Mouse (Mus musculus) cerebellum, adult 8-10 months (tissue): ENCODE measurements at regions not wholly inside any gene's neighbourhood (a gene's known extent, or its start where the extent isn't known, plus 50 kb on each side); places are given as distances from the start of the nearest gene placed in this dataset.
A peak's percentile ranks its signal among the peaks of the same experiment; 100 is the strongest.
"Not testable (repeated sequence)": the region's sequence is repeated elsewhere in the genome, so short reads cannot be mapped to it uniquely, and the experiment has no call there.

Source experiments
- DNase-seq: peaks from one replicate; pipeline ENCODE4 v3.0.0; 2022

GRCm38 (mm10) chr14:58317640-58318039 is 247.3 kb downstream of the Fgf9 start:
- DNase-seq, result no peak

- DNase-seq, result no peak
Measured at GRCm38 (mm10) chr14:58317231-58317630, 246.9 kb downstream of the Fgf9 start.

GRCm38 (mm10) chr14:58307695-58308094 is 237.3 kb downstream of the Fgf9 start:
- DNase-seq, result no peak

DNA sequence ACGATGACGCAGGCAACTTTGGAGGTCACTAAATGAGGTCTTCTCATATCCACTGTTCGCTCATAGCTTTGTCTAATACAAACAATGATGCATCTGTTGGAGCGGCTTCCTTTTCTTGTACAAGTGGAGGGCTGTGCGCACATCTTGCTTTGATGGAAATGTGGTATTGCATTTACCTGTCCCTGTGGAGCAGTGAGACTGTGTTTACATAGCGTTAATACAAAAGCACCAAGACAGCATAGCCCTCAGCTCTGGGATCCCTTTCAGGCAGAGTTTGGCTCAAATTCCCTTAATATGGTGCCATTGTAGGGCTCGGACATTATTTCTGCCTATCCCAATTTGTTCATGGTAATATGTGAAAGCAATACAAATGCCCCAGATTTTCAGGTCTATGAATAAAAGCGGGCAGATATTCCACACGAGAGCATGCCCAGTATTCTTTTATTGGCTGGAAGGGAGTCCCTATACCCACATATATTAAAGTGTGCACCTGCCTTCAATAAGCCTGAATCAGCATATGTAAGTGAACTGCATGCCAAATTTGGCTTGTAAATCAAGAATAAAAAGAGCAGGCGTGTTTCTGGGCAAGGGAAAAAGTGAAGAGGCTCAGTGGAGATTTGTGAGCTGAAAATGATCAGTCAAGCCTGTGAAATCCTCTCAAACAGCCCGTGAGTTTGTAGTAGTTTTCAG is 236.6 kb downstream of the Fgf9 start:
- no peak for DNase-seq

DNA sequence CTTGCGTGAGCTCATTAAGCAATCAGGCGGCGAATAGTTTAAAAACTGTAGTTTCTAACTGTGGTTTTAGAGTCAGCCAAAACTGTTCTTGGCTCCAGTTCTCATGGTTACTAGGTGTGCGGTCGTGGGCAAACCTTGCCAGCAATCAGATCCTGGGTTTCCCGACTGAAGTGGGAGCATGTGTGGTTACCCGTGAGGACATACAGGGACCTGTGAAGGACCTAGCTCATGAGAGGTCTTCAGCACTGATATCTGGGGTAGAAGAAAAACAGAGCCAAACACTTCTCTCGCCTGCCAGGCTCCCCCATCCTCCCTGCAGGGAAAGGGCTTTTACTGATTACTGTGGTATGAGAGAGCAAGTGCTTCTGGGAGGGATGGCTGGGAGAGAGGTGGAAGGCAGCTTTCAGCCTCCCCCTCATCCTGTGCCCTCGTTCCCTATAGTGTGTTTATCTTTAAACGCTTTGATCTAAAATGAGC is 230.1 kb downstream of the Fgf9 start:
- no peak for DNase-seq

DNA sequence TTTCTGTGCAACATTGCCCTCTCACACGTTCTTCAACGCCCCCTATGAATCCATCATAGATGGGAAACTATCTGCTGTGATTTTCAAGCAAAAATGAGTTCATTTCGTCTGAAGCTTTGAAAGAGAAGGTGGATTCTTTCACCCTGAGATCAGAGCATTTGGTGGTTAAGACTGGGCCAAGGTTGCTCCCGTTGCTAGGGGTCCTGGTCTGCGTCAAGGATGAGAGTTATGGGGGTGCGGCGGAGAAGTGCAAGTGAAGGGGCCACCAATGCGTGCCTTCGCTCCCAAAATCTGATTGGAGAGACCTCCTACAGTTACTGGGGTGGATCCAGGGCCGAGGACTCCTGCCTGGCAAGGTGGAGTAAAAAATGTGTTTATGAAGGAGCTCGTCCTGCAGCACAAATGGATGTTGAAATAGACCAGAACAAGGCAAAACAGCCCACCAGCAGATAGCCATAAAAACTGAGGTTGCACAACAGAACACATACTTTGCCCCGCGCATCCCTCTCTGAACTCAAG is 215.7 kb downstream of the Fgf9 start:
- no peak for DNase-seq

DNA sequence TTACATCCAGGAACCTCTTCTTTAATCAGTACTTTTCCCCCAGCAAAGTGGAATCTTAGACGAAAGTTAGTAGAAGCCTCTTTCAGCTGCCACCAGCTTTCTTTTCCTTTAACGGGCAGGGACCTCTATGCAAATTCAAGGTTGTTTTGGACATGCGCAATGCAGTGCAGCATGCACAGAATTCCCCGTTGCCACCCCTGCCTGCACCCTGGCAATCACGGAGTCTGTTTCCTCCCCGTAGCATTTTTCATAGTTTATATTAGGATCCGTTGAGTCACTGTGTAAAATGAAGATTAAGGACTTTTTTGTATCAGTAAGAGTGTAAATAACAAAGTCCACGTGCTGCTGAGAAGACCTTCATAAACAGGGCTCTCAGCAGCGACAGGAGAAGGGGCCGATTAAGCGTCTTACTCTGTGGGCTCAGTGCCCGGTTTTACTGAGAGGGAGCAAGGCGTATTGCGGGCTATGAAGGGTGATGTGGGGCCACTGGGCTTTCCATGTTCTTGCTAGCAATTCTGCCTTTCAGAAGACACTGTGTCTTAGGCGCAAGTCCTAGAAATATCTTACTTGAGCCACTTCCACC is 212.5 kb downstream of the Fgf9 start:
- peak; percentile 1 for DNase-seq

DNA sequence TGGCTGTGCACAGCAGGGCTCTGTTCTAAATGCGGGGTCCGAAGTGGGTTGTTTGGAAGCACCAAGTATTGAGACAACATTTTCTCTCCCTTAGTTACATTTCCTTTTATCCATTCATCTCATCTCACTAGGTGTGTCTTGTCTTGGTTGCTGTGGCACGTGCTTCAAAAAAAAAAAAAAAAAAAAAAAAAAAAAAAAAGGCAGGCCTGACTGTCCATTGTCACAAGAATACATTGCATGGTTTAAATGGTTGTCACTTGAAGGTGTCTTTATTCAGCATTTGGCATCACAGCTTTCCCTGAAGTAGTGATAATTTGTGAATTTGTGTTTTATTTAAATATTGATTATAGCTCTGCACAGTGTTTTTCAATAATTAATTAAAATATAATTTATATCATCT is 211.9 kb downstream of the Fgf9 start:
- DNase-seq, result no peak

GRCm38 (mm10) chr14:58274440-58274839 is 204.1 kb downstream of the Fgf9 start:
- DNase-seq, result not testable (repeated sequence)

DNA sequence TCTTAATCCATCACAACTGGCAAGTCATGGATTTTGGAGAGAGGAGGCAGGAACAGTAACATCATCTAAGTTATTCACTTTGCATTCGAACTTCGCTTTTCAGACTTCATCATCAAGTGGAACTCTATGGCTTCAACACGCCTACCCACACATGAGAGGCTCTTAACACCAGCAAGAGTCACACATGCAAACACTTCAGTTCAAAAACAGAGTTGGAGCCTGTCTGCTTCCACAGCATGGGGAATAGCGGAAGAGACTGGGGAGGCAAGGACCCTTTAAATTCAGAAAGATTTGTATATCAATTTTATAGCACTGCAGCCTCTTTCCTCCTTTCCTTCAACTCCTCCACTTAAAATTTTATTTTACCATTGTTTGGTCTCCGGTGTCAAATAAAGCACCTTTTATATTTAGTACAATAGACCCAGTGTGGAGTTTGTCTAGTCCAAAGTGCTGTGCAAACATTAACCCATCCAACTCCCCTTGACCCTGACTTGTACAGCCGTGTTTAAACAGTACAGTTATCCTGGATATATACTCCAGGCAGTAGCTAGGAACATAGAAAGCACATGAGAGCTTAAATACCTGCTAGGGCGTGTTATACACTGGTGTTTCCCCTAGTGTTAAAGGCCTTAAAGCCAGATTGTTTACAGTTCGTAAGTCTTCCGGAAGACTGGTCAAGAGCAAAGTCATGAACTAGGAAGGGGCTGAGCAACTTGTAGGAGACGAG is 203.5 kb downstream of the Fgf9 start:
- no peak for DNase-seq

GRCm38 (mm10) chr14:58265373-58265772 is 195.0 kb downstream of the Fgf9 start:
- no peak for DNase-seq

DNA sequence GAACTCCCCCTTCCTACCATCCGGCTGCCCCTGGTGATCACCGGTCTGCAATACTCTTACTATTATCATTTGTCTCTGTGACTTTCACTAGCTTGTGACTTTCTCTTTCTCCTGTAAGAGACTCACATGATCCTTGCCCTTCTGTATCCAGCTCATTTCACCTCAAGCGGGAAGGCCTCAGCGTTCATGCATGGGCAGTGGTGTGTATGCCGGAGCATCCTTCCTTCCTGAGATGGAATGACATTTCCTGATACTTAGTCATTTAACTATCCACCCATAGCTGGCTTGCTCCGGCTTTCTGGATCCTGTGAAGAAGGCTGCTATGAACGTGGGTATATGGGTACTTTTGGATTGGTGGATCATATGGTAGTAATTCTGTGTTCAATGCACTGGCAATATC is 194.1 kb downstream of the Fgf9 start:
- no peak for DNase-seq

DNA sequence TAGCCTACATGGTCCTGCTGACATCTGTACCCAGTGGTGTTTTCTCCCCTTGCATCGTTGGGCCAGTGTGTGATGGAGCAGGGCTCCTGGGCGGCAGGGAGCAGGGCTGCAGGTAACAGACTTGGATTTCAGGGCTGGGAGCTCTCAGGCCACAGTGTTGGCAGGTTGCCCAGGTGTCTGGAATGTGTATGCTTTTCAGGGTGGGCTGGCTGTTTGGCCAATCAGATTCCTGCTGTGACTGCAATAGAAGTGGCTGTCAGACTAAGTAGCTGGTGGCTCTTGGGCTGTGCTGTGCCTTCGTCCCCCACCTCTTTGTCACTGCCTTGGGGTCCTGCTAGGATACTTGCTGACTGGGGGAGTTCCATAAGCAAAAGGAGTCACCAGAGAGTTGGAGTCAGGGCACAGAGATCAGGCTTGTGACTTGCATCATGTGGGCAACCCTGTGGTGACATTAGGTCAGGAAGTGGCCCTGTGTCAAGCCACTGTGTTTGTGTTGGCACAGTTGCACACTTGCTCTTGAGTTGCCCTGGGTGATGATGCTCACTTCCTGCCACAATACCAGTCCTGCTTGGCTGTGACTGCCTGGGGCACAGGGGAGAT is 183.1 kb downstream of the Fgf9 start:
- no peak for DNase-seq

- no peak for DNase-seq
Measured at GRCm38 (mm10) chr14:58225869-58226268, 155.5 kb downstream of the Fgf9 start.

GRCm38 (mm10) chr14:58224419-58224818 is 154.1 kb downstream of the Fgf9 start:
- DNase-seq, result no peak

GRCm38 (mm10) chr14:58208401-58208800 is 138.1 kb downstream of the Fgf9 start:
- no peak for DNase-seq

- no peak for DNase-seq
Measured at GRCm38 (mm10) chr14:58202607-58203295, 132.4 kb downstream of the Fgf9 start.

- no peak for DNase-seq
Measured at GRCm38 (mm10) chr14:58189948-58190347, 119.6 kb downstream of the Fgf9 start.

GRCm38 (mm10) chr14:58182869-58183268 is 112.5 kb downstream of the Fgf9 start:
- no peak for DNase-seq

- DNase-seq, result no peak
Measured at GRCm38 (mm10) chr14:58180724-58181123, 110.4 kb downstream of the Fgf9 start.

GRCm38 (mm10) chr14:58175651-58176363 is 105.5 kb downstream of the Fgf9 start:
- no peak for DNase-seq

DNA sequence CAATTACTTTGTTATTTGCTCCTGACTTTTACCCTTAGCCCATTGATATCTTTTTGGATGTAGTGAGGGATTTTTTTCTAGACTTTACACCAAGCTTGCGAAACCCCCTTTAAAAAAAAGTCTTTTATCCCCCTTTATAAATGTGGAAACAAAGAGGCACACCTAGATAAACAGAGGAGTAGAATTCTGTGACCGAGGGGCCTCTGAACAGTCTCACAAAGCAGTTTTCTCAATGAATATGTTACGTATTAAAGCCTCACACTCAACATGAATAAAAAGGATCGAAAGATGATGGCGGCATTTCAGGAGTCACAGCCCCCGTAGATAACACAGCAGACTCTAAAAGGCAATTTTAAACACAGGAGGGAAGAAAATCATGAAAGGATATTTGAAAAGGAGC is 104.2 kb downstream of the Fgf9 start:
- no peak for DNase-seq
